Mouse (Mus musculus) left cerebral cortex, postnatal 10 days (tissue): Measurements from ENCODE around the gene Fbxl4. TPM values are rescaled to one million over a fixed set of nuclear protein-coding genes. Genes with fewer than 3 reads are reported as not detected.
"Not testable (repeated sequence)": the region's sequence is repeated elsewhere in the genome, so short reads cannot be mapped to it uniquely, and the experiment has no call there.

Experiments
- DNase-seq, 2 experiments: peaks; one replicate each; pipeline ENCODE4 v3.0.0; 2021 to 2022; ENCODE audit warnings: low spot score in 2 of 2, mixed read lengths in 1 of 2; ENCODE audit errors: extremely low spot score in 1 of 2
- intact Hi-C: fragments of 180-260 bp; cut with DNase I; formaldehyde crosslinking; loops from one replicate; pipeline ENCODE4 v1.15.1; 2025
- total RNA-seq, 2 experiments: library from RNA; stranded (reverse); gene quantifications; 2 replicates each; pipeline ENCODE4 v1.2.3; 2021

The Fbxl4 gene
- 10 to 100 TPM; 12.6 to 13.9 TPM for total RNA-seq

DNA sequence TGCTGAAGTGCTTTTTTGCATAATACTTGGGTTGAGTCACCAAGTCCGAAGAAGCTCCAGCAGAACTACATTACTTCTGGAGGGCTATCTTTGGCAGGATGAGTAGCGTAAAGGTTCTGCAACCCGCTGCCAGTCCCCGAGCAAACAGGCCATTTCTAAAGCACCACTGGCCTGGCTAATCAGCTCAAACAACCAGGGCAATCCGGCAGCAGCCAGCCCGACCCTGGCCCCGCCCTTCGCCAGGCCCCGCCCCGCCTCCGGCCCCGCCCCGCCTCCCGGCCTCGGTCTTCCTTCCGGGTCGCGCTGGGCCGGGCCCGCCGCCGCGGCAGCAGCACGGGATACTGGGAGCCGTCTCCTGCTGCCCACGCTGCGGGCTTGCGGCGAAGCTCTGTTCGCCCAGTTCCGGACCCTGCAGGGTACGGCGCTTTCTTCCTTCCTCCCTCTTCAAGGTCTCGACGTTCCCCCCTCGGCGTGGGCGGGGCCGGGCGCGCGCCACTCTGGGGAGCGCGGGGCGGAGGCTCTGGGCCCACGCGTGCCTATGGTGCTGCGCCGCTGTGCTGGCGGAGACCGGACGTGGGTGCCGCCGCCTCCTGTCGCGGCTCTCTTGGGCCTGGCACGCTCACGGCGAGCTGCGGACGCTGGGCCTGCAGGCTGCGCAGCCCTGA lies at the start of gene Fbxl4:
Gene Fbxl4 (plus strand): TSS at position 278 of the 665 bp plus-strand sequence.
- peak; percentile 63 to 92 for DNase-seq
- intact Hi-C loops, result no loop called here

DNA sequence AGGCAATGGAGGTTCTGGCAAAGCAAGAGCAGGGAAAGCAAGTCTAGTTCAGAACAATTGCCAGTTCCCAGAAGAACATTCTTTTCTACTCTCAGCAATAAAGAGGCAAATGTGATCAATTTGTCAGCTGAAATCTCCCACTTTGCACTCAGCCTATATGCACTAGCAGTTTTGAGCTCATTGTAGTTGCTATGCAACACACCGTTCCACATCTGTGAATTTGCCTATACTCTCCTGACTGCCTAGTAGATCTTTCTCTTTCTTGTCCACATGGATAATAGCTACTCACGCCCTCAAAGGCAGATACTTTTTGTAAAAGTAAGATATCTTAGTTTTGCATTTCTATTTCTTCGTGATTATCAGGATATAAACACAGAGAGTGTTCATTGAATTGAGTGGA lies 42.8 kb upstream of the Fbxl4 start:
- no peak for DNase-seq
- intact Hi-C loops, result no loop called here

DNA sequence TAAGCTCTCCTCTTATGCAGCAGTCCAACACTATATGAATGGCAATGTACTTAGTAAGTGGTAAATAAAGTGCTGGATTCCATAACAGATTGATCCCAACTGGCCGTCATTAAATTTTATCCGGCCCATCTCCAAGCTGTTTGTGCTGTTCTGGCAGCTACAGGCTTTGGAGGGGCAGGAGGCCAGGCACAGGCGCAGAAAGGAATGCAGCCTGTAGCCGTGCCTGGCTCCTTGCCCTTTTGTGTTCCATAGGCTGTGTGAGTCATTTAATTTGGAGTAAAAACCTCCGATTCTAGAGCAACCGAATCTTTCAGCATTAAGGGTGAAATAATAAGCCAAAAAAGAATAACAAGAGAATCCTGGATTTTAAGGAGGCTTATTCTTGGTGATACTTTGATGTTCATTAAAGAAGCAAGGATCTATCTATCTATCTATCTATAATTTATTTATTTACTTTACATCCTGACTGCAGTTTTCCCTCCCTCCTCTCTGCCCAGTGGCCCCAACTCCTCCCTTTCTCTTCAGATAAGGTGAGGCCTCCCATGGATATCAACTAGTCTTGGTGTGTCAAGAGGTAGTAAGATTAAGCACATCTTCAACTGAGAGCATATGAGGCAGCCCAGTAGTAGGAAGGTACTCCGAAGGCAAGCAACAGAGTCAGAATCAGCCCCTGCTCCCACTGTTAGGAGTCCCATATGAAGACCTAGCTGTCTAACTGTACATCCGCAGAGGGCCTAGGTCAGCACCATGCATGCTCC lies 14.3 kb upstream of the Fbxl4 start:
- intact Hi-C loops, result no loop called here

DNA sequence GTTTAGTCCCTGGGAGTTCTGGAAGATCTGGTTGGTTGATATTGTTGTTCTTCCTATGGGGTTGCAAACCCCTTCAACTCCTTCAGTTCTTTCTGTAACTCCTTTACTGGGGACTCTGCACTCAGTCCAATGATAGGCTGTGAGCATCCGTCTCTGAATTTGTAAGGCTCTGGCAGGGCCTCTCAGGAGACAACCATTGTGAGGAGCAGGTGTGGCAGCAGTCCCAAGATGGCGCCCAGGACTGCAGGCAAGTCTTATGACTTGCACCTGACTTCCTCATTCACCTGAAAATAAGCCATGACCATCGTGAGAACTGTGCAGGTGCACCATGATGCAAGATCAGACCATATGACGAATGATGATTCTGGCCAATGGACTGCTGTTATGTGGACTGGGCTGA lies 8.3 kb upstream of the Fbxl4 start:
- DNase-seq, intact Hi-C loops: not testable (repeated sequence)

More for the DNA sequence above, 14.3 kb upstream of the Fbxl4 start:
- no peak for DNase-seq

DNA sequence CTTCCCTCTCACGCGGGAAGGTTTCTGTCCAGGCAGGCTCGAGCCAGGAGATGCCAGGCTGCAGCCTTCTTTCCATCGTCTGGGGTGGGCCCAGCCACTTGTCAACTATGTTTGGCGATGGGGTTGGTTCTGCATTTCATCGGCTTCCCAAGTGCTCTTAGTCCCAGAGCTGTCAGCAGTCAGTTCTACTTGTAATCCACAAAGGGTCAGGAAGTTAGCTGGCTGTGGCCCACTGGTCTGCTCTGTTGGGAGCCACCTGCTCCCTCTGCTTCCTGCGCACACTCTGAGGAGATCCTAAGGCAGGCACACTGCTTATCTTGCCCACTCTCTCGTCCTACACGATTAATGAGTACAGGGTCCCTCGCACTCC lies 573 bp downstream of the Fbxl4 start:
- DNase-seq, result peak in 1 of 2 experiments; percentile 51
- intact Hi-C loops, result no loop called here

DNA sequence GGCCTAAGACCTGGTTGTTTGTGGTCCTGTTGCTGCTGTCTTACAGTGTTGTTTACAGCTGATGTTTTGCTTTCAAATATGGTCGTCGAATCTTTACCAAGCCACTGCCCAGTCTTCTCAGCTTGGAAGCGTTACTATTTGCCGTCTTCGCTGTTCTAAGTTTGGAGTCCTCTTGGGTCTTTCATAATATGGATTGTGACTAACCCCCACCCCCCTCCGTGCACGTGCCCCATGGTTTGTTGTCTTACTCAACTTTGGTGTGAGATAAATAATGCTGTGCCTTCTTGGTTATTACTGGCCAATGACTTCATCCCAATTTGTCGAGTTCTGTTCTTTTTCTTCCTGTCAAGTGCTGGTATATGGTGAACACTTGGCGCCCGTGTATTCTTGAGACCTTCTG lies 1.1 kb downstream of the Fbxl4 start:
- intact Hi-C loops, result no loop called here
- no peak for DNase-seq

GRCm38 (mm10) chr4:22367368-22367767 lies 10.0 kb downstream of the Fbxl4 start:
- no peak for DNase-seq
- intact Hi-C loops, result no loop called here

DNA sequence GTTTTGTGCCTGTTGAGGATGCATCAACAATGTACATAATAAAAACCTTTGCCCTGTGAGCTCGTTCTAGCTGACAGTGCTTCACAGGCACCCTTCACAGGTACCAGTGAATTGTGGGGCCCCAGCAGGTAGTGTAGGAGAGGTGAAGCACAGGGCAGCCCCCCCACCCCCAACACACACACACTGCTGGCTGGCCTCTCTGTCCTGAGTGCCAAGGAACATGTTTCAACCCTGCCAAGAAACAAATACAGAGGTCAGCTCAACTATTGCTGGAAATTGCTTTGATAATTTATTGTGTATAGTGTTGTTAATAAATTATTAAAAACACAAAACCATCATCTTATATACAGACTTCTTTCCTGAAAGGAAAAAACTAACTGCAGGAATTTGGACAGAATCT lies 21.2 kb downstream of the Fbxl4 start:
- DNase-seq, result no peak
- intact Hi-C loops, result no loop called here

DNA sequence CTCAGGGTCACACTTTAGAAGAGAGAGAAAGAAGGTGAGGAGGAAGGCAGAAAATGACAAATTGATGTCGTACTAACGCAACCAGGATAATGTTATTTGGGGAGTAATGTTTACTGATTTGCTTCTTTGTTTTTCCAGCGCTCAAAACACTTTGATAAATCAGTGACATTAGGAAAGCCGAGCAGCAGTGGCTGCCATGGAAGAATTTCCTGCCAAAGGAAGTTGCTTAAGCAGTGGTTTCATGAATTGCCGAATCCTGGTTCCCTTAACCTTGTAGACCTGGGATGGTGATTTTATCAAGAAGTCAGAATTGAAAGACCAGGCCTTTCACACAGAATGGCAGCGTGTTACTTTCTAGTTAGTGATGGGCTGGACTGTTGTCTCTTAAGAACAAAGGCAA lies 23.3 kb downstream of the Fbxl4 start:
- DNase-seq, result no peak
- intact Hi-C loops, result no loop called here

- intact Hi-C loops, result no loop called here
- no peak for DNase-seq
Measured at GRCm38 (mm10) chr4:22383528-22384265, 26.4 kb downstream of the Fbxl4 start.

- DNase-seq, result no peak
Measured at GRCm38 (mm10) chr4:22390045-22390444, 32.7 kb downstream of the Fbxl4 start.

GRCm38 (mm10) chr4:22392777-22393473 lies 35.6 kb downstream of the Fbxl4 start:
- intact Hi-C loops, result no loop called here
- peak in 1 of 2 experiments; percentile 22 for DNase-seq

More at GRCm38 (mm10) chr4:22390045-22390444, 32.7 kb downstream of the Fbxl4 start:
- intact Hi-C loops, result no loop called here

DNA sequence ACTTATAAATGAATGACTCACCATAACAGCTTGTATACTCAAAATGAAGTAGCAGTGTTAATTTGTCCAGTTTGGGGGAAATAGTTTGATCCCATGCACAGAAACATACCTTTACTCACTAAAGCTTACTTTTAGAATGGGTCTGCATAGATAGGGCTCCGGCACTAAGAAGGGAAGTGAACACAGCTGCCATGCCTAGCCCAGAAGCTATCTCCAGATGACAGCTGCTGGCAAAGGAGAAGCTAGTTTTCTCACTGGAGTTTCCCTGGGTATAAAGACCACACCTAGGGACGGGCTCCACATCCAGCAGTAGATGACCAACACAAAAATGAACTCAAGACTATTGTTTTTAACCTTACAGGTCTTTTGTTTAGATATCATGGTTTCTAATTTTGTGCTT lies 38.1 kb downstream of the Fbxl4 start:
- intact Hi-C loops, result no loop called here
- DNase-seq, result no peak

DNA sequence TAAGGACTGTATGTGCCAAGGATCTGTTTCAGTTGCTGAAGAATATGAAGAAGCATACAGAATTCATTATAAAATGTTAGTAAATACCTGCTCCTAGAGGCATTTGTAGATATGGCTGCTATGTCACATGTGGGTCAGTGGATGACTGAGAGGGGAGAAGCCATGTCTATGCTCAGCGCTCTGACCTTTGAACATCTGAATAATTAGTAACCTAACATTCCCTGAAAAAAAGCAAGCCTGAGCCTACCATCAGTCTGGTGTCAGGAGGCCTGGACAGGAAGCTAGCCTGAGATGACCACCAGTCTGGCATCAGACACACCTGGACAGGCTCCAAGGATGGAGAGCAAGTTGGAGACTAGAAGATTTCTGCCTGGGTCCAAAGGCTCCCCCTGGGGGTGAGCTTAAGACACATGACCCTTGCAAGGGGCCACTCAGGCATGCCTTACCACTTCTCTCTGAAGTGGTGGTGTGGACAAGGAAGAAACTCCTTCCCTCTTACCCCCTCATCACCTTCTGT lies 39.2 kb downstream of the Fbxl4 start:
- intact Hi-C loops, result no loop called here
- DNase-seq, result no peak

GRCm38 (mm10) chr4:22397003-22397402 lies 39.7 kb downstream of the Fbxl4 start:
- intact Hi-C loops, result no loop called here
- no peak for DNase-seq

GRCm38 (mm10) chr4:22402032-22402431 lies 44.7 kb downstream of the Fbxl4 start:
- no peak for DNase-seq
- intact Hi-C loops, result no loop called here

- no peak for DNase-seq
- intact Hi-C loops, result no loop called here
Measured at GRCm38 (mm10) chr4:22402930-22403329, 45.6 kb downstream of the Fbxl4 start.

DNA sequence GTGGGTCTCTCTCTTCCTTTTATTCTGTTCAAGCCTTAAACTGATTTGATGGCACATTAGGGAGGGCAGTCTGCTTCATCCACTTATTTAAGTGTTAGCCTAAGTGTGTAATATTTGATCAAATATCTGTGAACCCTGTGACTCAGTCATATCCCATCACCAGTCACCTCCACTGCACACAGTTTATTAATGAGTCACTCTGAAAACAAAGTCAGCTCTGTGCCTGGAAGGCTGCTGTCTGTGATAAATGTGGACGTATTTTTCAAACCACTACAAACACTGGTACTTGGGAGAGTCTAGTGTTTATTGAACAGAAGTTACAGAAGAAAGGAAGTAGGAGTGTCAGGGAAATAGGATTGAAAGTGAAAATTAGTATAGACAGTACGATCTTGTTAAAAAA lies 63.3 kb downstream of the Fbxl4 start:
- no peak for DNase-seq
- intact Hi-C loops, result no loop called here

DNA sequence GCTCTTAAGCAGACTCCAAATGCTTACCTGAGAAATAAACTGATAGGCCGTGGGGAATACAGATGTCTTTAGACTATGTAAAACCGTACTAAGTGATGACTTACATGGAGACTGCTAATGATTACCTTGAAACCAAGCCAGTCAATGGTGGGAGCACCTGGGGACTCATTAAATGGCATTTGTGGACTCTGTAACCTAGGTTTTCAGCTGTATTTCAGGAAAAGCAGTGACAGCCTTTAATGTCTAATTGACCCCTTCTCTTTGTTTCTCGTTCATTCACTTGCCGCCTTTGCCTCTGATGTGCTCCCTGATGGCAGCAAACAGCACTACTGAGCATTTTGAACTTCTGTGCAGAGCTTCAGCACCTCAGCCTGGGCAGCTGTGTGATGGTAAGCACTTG lies 65.1 kb downstream of the Fbxl4 start:
- no peak for DNase-seq
- intact Hi-C loops, result no loop called here
